Mouse (Mus musculus): ENCODE data around the gene Kcnab2.

Gene Kcnab2

GRCm38 (mm10) chr4:152385644-152386043, 92.0 kb downstream of the Kcnab2 start:
- DNase-seq (ENCODE audit: low read depth): peak; percentile 42

- DNase-seq (ENCODE audit: low read depth): no peak
These were observed 95.0 kb downstream of the Kcnab2 start for GRCm38 (mm10) chr4:152382528-152383252.

- no peak for DNase-seq (ENCODE audit: low read depth)
These were observed 112.4 kb downstream of the Kcnab2 start for GRCm38 (mm10) chr4:152365228-152365627.

GRCm38 (mm10) chr4:152362180-152362579, 115.5 kb downstream of the Kcnab2 start:
- peak; percentile 38 for DNase-seq (ENCODE audit: low read depth)

- peak; percentile 45 for DNase-seq (ENCODE audit: low read depth)
These were observed 116.8 kb downstream of the Kcnab2 start for GRCm38 (mm10) chr4:152360855-152361254.

GRCm38 (mm10) chr4:152359700-152360099, 118.0 kb downstream of the Kcnab2 start:
- no peak for DNase-seq (ENCODE audit: low read depth)

GRCm38 (mm10) chr4:152355672-152356071, 122.0 kb downstream of the Kcnab2 start:
- DNase-seq (ENCODE audit: low read depth): no peak

GRCm38 (mm10) chr4:152353886-152354637, 123.6 kb downstream of the Kcnab2 start:
- DNase-seq (ENCODE audit: low read depth): no peak

- no peak for DNase-seq (ENCODE audit: low read depth)
These were observed 126.0 kb downstream of the Kcnab2 start for GRCm38 (mm10) chr4:152351422-152352305.

GRCm38 (mm10) chr4:152350722-152351421, 126.8 kb downstream of the Kcnab2 start:
- no peak for DNase-seq (ENCODE audit: low read depth)

- DNase-seq (ENCODE audit: low read depth): peak; percentile 38
These were observed 127.8 kb downstream of the Kcnab2 start for GRCm38 (mm10) chr4:152349837-152350381.

GRCm38 (mm10) chr4:152345120-152345889, 132.4 kb downstream of the Kcnab2 start:
- DNase-seq (ENCODE audit: low read depth): no peak

- DNase-seq (ENCODE audit: low read depth): no peak
These were observed 133.0 kb downstream of the Kcnab2 start for GRCm38 (mm10) chr4:152344651-152345050.

- peak; percentile 43 for DNase-seq (ENCODE audit: low read depth)
These were observed 134.4 kb downstream of the Kcnab2 start for GRCm38 (mm10) chr4:152343296-152343695.

Data from induced T-regulatory cell, adult 2 months (primary cell).